Mouse (Mus musculus) spleen, adult 12 weeks (tissue): ENCODE measurements around the gene Tnrc18.

Experiments
- DNase-seq: peaks from one replicate; pipeline ENCODE4 v3.0.0; 2022; ENCODE audit warnings: low spot score

Tnrc18 gene

DNA sequence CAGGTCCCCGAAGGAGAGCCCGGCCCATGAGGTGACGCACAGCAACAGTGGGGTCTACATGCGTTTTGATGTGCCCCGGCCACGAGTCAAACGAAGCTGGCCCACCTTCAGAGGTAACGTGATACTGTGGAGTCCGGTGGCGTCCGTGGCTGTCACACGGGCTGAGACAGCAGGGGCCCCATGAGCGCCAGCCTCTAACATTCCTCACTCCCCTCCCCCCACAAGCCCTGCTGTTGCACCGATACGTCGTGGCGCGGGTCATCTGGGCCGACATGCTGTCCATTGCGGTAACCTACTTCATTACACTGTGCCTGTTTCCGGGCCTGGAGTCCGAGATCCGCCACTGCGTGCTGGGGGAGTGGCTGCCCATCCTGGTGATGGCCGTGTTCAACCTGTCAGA is 99.0 kb downstream of the Tnrc18 start:
- DNase-seq = no peak

DNA sequence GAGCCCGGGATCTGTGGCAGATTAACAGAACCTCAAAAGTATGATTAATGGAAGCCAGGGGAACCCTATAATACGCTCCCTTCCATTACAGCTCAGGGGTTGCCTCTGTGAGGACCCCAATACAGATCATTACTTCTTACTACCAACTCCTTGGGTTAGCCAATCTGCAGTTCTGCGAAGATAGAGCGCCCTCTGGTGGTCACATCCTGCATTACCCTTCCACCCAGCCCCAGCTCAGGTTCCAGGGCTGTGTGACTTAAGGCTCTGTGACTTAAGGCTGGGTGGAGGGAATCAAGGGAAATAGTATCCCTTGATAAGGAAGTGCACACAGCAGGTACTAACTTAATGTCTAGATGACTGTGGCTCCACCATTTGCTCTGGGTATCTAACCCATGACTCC is 99.4 kb downstream of the Tnrc18 start:
- peak; percentile 62 for DNase-seq

DNA sequence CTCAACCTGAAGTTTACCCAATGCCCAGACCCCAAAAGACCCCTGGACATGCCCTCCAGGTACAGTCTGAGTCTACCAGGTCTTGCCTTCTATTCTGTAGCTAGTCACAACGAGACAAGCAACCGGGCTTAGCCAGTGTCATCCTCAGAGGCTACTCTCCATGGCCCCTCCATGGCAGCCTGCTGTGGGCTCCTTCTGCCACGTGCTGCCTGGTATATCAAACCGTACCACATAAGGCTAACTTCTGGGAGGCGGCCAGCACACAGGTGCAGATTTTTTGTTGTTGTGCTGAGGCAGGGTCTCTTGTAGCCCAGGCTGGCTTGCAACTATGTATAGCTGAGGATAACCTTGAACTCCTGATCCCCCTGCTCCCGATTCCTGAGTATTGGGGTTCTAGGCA is 101.4 kb downstream of the Tnrc18 start:
- no peak for DNase-seq

DNA sequence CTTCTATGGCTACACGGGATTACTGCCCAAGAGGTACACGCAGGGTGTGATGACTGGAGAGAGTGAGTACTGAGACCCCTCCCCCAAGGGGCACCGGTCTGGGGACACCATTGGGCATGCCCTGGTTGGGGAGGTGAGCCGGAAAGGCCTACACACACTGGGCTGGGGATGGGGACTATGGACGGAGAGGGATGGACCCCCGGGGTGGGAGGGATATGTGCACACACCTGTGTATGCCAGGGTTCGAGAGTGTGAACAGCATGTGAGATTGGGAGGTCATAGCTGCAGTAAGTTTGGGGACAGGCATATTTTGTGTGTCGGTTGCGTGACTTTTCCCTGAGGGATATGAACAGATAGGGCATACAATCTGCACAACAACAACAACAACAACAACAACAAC is 102.4 kb downstream of the Tnrc18 start:
- DNase-seq = no peak

DNA sequence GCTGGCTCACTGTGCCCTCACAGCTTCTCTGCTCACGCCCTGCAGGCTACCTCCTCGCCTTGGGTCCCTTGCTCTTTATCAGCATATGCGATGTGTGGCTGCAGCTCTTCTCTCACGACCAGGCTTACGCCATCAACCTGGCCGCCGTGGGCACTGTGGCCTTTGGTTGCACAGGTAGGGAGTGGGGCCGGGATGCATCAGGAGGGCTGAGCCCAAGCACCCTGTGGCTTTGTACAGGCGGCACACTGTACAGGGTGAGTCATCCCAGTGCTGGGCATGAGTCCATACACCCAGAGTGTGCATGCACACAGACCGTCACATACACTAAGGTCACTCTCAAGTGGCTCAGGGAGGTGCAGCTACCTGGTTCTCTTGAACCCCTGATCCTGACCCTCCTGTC is 103.5 kb downstream of the Tnrc18 start:
- DNase-seq = no peak

DNA sequence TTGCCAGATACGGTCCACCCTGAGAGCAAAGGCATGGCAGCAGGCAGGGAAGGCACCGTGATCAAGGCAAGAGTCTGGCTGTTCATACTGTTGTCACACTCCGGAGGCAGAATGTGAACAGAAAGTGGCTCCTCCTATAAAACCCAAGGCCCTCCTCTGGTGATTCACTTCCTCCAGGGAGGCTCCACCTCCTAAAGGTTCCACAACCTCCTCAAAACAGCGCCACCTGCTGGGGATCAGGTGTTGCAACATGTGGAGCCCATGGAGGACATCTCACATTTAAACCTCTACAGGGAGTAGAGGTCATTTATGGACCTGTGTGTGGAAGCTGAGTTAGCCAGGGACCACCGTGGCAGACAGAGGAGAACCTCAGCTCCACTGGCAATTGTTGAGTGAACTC is 105.1 kb downstream of the Tnrc18 start:
- DNase-seq = no peak

DNA sequence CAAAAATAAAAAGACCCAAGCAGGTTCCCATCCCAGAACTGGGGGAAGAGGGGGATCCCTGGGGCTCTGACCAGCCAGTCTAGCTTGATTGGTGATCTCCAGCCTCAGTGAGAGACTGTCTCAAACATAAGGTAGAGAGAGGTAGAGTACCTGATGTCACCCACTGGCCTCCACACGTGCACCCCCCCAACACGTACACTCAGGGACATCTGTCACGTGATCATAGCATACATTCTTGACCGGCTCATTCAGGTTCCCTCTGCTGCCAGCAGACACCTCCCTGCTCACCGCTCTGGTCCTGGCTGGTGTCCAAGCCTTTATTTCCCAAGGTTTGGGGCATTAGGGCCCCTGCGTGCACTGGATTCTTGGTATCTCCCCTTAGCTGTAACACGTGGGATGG is 108.0 kb downstream of the Tnrc18 start:
- DNase-seq = no peak

DNA sequence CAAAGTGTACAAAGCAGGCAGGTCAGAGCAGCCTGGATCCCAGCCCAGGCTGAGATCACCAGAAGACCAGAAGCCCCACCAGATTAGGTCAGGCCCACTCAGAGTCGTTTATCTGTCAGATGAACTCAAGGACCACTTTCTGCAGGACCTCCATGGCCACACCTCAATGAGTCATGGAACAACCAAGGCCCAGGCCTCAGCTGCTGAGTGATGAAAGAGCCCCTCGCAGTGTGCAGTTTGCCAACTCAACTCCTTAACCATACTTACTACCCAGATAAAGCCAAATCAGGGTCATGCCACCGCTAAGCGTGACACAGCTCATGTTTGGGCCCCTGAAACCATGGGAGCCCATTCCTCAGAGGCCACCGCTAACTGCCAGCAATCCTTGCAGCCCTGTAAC is 109.8 kb downstream of the Tnrc18 start:
- DNase-seq = no peak

DNA sequence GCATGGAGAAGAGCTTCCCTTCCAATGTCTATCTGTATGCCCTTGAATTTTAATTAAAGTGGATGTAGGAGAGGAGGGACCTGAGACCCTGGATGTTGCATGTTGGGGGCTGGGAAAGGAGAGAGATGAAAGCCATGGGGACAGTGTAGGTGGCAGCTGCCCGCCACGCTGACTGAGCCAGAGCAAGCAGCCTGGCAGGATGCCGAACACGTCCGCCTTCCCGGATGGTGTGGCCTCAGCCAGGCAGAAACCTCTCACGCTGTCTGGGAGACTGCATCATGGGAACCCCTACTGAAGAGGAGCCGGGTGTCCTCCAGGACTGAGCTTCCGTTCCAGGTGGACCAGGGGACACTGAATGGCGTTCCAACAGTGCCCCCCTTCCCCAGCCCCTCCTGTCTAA is 113.9 kb downstream of the Tnrc18 start:
- no peak for DNase-seq

DNA sequence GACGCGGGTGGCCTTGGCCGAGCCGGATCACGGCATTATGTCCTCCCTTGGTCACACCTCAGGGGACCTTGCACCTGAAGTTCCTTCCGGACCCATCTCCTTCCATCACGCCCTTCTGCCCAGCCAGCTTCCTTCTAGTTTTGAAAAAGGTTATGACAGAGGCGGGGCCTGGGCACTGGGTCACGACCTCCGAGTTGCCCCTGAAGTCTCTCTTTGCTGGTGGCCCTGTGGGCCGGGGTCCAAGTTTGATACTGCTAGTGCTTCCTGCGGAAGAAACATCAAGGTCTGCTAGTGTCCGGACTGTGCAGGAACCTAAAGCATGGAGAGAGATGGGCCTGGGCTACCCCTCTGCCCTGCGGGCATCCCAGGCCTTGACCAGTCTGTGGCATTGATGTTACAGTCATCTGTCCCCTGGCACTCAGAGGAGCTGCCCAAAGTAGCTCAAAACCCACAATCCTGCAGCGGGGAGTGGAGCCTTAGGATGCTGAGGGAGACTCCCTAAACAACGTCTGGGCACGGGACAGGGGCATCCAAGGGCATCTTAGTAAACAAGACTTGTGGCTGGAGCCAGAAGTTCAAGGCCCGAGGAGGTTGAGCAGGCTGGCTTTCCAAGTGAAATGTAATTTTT is 114.8 kb downstream of the Tnrc18 start:
- no peak for DNase-seq

DNA sequence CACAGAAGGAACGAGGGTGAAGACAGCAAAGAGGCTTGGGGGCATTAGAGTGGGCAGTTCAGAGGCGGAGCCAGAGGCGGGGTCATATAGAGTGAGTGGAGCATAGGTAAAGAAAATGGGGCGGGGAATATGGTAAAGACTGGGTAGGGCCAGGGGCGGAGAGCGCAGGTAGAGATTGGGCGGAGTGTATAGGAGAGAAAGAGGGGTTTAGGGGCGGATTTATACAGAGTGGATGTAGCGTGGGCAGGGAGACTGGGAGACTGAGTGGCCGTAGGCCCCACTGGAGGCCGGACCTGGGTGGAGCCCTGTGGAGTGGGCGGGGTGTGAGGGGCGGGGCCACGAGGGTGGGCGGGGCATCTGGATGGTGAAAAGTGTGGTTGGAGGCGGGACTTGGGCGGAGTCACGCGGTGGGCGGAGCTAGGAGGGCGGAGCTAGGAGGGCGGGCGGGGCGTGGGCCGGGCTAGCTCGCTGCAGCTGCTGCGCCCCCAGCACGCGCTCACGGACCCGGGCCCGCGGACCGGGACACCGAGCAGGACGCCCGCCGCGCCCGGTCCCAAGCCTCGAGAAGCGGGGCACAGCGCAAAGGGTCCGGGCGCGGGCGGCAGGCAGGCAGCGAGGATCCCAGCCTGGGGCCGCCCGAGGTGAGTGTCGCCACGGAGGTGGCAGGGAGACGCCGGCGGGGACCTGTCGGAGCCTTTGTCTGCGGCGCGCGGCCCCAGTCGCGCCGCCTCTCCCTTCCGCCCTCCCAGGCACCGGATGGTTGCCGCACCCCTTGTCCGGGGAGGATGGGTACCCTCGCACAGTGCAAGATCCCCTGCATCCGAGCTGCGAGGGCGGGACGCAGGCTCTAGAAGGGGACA is 115.6 kb downstream of the Tnrc18 start:
- DNase-seq = no peak

DNA sequence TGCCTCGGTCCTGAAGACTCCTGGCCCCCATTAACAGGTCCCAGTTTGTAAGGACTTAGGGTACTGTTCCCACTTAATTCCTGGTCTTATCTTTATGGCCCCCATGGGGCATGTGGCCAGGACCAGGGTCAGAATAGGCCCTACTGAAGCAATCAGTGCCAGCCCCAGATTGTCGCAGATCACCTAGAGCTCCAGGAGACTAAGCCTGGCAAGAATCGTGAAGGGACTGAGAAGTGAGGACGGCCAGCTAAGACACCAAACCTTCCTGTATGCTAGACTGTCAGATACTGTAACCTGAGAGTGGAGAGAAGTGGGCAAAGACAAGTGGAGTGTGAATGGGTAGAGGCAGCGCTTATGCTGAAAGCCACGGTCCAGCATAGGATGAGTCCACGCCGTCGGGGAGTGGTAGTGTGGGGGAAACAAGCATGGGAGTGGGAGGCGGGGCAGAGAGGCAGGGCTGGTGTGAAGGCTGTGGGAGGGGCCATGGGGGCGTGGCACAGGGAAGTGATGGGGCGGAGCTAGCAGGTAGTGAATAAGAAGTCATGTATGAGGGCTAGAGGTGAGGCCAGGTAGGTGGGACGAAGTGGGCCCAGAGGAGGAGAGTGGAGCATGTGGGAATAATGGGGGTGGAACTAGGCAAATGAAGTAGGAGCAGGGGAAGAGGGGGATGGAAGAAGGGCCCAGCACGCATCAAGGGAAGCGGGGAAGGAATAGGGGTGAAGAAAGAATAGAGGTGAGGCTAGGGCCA is 116.4 kb downstream of the Tnrc18 start:
- no peak for DNase-seq

DNA sequence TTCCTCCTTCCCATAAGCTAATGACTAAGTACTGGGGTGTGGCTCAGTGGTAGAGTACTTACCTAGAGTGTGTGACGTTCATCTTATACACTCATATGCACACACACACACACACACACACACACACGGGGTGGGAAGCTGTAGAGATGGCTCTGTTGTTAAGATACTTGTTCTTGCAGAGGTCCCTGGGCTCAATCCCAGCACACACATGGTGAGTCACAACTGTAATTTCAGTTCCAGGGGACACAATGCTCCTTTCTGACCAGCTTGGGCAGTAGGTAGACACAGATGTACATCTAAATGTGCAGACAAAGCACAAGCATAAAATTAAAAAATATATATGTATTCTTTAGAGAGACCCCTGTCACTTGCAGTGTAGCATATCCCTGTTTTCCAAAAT is 119.7 kb downstream of the Tnrc18 start:
- no peak for DNase-seq

DNA sequence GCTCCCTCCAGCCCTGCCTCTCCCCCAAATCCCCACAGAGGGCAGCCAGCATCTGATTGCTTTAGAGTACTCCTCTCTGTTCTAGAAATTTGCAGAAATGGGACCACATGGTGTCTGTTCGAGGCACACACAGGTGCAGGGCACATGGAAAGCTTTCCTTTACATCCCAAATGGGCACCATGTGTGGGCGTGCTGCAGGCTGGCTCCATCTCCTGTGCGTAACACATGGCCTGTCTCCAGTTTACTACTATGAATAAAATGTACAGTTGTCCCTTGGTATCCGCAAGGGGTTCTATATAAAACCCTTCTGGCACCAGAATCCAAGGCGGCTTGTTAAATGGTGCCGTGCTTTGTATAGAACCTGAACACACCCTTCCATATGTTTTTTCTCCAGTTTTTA is 120.6 kb downstream of the Tnrc18 start:
- no peak for DNase-seq

DNA sequence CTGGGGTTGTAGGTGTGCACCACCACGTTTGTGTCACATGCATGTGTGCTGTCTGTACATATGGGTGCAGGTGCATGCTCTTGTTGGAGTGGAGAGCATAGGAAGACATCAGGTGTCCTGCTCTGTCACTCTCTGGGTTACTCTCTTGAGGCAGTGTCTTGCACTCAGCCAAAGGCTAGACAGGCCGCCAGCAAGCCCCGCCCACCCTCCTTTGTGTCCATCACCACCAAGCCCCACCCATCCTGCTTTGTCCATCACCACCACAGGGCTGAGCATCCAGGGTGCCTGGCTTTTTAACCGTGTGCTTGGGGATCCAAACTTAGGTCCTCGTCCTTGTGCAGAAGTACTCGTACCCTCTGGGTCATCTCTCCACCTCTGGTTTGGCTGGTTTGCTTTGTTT is 121.2 kb downstream of the Tnrc18 start:
- DNase-seq = no peak

DNA sequence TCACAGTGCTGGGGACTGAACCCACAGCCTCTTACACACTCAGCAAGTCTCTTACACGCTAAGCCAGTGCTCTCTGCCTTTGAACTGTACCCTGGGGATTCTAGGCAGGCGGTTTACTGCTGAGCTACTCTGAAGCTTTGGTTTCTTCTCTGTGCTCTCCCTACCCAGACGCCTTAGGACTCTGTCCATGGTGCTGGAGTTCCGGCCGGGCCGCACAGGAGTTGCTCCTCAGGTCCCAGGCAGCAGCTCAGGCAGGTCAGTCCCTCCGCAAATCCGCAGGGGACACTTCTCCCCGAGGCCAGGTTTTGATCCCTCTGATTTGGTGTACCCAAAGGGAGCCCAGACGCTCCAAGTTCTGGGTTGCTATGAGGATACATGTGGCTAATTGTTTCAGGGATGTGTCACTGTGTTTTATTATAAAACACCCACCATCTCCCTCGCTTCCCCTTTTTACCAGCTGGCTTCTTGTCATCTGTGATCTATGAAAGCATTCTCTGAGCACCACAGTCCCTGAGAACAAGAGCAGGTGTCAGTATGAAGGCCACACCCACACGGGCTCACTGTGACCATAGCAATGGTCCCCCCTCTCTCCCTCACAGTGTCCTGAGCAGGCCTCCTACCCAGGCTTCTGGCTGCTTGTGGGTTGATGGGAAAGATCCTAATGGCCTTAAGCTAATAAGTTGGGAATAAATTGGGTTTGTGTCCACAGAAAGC is 122.7 kb downstream of the Tnrc18 start:
- no peak for DNase-seq

DNA sequence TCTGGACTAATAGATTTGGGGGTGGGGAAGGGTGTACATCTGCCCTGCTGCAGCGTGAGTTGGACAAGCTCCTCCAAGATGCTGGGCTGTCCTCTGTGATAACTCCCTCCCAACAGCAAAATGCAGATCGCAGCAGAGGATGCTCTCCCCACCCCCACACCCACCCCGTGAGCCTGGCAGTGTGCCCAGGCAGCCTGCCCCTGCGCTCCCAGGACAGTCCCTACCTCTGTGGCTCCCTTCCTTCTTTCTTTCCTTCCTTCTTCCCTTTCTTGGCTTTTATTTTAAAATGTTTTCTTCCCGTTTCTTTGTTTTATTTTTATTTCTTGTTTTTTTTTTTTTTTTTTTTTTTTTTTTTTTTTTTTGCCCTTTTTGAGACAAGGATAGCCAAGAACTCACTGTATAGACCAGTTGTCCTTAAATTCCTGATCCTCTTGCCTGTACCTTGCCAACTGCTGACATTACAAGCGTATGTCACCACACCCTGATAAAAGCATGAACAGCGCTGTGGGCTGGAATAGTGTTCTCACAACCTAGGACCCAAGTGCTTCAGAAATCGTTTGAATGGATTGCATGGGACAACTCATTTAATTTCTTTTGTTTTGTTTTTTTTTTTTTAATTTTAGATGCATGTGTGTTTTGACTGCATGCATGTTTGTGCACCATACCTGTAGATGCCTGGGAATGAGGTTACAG is 123.6 kb downstream of the Tnrc18 start:
- DNase-seq = no peak

DNA sequence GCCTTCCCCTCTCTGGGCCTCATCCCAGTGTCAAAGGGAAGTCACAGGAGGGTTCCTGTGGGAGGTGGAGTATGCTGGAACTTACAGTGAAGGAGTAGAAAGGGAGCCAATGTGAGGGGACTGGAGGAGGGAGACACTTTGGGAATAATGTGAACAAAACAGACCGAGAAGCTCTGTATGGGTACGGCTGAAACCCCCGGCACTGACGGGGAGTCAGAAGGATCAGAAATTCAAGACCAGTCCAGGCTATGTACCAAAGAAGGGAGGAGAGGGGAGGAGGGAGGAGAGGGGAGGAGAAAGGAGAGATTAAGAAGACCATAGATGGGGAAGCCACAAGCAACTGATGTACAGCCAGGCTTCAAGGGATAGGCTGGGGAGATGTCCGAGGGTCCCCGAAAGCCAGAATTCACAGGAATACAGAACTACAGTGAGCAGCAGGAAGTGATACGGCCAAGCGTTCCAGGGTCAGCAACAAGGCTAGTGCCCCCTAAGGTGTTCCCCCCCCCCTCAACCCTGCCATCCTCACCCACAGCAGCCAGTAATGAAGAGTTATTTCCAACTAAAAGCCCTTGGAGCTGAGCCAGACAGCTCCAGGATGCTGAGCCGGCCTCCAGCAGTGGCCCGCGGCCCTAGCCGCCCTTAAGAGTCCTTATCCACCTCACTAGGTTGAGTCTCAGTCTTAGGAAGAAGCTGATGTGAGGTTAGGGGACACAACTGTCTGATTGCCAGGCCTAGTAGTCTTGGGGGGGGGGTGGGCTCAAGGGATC is 124.3 kb downstream of the Tnrc18 start:
- DNase-seq = no peak

DNA sequence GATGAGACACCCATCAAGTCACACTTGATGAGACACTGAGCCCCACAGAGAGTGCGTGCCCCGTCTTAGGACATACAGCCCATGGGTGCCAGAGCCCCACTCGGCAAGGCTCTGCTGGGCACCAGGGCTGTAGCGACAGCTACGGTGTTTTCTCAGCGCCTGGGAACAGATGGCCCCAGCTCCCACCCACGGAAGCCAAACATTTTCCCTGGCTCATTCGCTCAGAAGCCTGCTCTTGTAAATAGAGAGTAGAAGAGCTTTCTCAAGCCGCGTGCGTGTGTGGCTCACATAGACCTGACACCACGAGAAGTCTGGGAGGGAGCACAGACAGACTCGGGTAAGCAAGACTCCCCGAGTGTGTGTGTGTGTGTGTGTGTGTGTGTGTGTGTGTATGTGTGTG is 125.2 kb downstream of the Tnrc18 start, which contains the start of gene Slc29a4:
Gene Slc29a4, plus strand, starts transcription at position 265 of the 400 bp plus-strand sequence.
- no peak for DNase-seq

DNA sequence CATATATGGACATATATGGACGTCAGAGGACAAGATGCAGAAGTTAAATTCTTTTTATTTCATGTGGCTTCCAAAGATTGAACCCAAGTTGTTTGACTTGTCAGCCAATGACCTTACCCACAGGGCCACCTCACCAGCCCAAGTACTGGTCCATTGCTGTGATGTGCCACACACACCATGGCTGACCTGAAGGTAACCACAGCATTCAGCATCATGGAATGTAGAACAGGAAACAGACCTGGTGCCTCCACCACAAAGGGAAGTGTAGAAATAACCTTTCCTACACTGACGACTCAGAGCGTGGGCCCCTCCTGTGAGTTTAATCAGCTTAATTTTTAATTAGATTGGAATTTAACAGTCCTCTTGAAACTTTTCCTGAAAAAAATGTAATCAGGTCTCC is 127.1 kb downstream of the Tnrc18 start:
- no peak for DNase-seq

DNA sequence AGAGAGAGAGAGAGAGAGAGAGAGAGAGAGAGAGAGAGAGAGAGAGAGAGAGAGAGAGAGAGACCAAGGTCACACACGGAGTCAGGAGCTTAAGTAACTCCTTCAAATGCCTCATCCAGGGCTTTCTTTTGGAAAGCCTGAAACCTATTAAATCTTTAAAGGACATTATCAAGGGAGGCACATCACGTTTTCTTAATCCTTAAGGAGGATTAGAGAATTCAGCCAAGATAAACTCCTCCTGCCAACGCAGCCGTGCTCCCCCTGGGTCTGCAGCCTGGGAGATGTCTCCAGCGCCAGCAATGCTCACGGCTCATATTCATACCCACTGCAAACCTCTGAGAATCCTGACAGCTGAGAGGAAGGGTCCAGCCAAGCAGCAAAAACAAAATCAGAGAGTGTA is 128.6 kb downstream of the Tnrc18 start:
- DNase-seq = no peak
